Mouse (Mus musculus): ENCODE data around the gene Zcchc8. TPM values are rescaled to one million over a fixed set of nuclear protein-coding genes. Genes with fewer than 3 reads are reported as not detected.

Gene Zcchc8
- total RNA-seq, 2 experiments from 2014 or later, result 37.1 to 44.4 TPM

Other genes with a start within 250 kb of the Zcchc8 start
- gene Lrrc43, start 231.8 kb downstream of the Zcchc8 start, total RNA-seq (2021), result not detected
- not detected for gene Il31, start 231.6 kb downstream of the Zcchc8 start, total RNA-seq (2021)
- under 1 TPM; 0.26 to 0.36 TPM for gene B3gnt4, start 210.6 kb downstream of the Zcchc8 start, total RNA-seq (2021)
- gene Diablo, start 196.9 kb downstream of the Zcchc8 start, total RNA-seq (2021), result 10 to 100 TPM; 75.7 to 76.8 TPM
- 1 to 10 TPM; 7.7 to 9.4 TPM for gene Gm49027, start 195.6 kb downstream of the Zcchc8 start, total RNA-seq (2021)
- 10 to 100 TPM; 37.4 to 43.4 TPM for gene Vps33a, start 148.1 kb downstream of the Zcchc8 start, total RNA-seq (2021)
- gene Clip1, start 36.5 kb downstream of the Zcchc8 start, total RNA-seq (2021), result 10 to 100 TPM; 70.7 to 75.3 TPM
- gene Rsrc2, start 28.3 kb upstream of the Zcchc8 start, total RNA-seq (2021), result 10 to 100 TPM; 65.6 to 81.8 TPM
- gene Kntc1, start 28.6 kb upstream of the Zcchc8 start, total RNA-seq (2021), result 1 to 10 TPM; 1.4 to 4.0 TPM
- 1 to 10 TPM; 3.5 to 9.6 TPM for gene Hcar2, start 144.4 kb upstream of the Zcchc8 start, total RNA-seq (2021)
- 10 to 100 TPM in 1 of 2 experiments, 1 to 10 TPM in 1; 8.8 to 18.3 TPM for gene Hcar1, start 158.9 kb upstream of the Zcchc8 start, total RNA-seq (2021)
- gene Denr, start 186.1 kb upstream of the Zcchc8 start, total RNA-seq (2021), result 10 to 100 TPM; 66.5 to 73.3 TPM
- gene Gm43518, start 206.3 kb upstream of the Zcchc8 start, total RNA-seq (2021), result 1 to 10 TPM in 1 of 2 experiments, not detected in 1; 1.1 TPM
- 1 to 10 TPM; 2.9 to 3.3 TPM for gene Ccdc62, start 209.6 kb upstream of the Zcchc8 start, total RNA-seq (2021)